Mouse (Mus musculus): ENCODE measurements around the gene Gm6793. TPM values are rescaled to one million over a fixed set of nuclear protein-coding genes. Genes with fewer than 3 reads are reported as not detected.

Gm6793 gene
- total and polyA plus RNA-seq, 2 experiments from 2014 or later: 0.70 TPM; not detected in 1

GRCm38 (mm10) chr8:112010997-112011815 lies 3.6 kb downstream of the Gm6793 start, which contains the start of the genes Kars and Terf2ip:
Gene Kars (minus strand): TSS chr8:112011323.
Gene Terf2ip (plus strand): TSS chr8:112011398.
- Histone ChIP-seq H3K27ac (peak within 1 kb of the TSS; percentile 85), H3K9ac (replicated peaks; ENCODE audit: low read length) (peak within 1 kb of the TSS; percentile 88), H3K36me3 (ENCODE audit: insufficient read depth, low read length) (peaks cover 12% of the 10 kb centered on the region), H3K4me2 (ENCODE audit: low read depth, low read length) (peak within 1 kb of the TSS; percentile 86), H3K4me3 (ENCODE audit: low read length) (peak within 1 kb of the TSS; percentile 91), H3K27me3 (ENCODE audit: insufficient read depth, low read length) (no peaks in the 10 kb centered on the region), H3K4me1 (ENCODE audit: insufficient read depth, low read length) (peaks cover 14% of the 10 kb centered on the region), H3K9me3 (ENCODE audit: low read length) (no peaks in the 10 kb centered on the region)
- DNase-seq (ENCODE audit: low spot score): peak; percentile 97
- ATAC-seq: peak; percentile 97
- TF ChIP-seq CTCF (IDR thresholded peaks at IDR 0.05; ENCODE audit: low read depth): 0 out of 2 replicates have a peak, but pooled peaks have one; percentile 3
- under 1% methylated on average over 61 of the region's 61 CpGs for WGBS

- no peak for TF ChIP-seq CTCF (IDR thresholded peaks at IDR 0.05; ENCODE audit: low read depth)
- ATAC-seq: no peak
- no peak for DNase-seq (ENCODE audit: low spot score)
- Histone ChIP-seq H3K36me3 (ENCODE audit: insufficient read depth, low read length) (peaks cover 2% of the 10 kb centered on the region; the same call in 1 of the 2 replicates), H3K9ac (replicated peaks; ENCODE audit: low read length) (no peak overlapping the region), H3K4me3 (ENCODE audit: low read length) (no peak overlapping the region), H3K9me3 (ENCODE audit: low read length) (no peaks in the 10 kb centered on the region), H3K27me3 (ENCODE audit: insufficient read depth, low read length) (no peaks in the 10 kb centered on the region), H3K4me2 (ENCODE audit: low read depth, low read length) (no peak overlapping the region), H3K4me1 (ENCODE audit: insufficient read depth, low read length) (peaks cover 14% of the 10 kb centered on the region), H3K27ac (no peak overlapping the region)
- 91% methylated on average over 7 of the region's 7 CpGs for WGBS
These were observed 5.3 kb downstream of the Gm6793 start for GRCm38 (mm10) chr8:112009558-112009957.

GRCm38 (mm10) chr8:112007669-112008068 lies 7.2 kb downstream of the Gm6793 start:
- H3K36me3 ChIP-seq (ENCODE audit: insufficient read depth, low read length): peaks cover 15% of the 10 kb centered on the region
- ATAC-seq (no peak), DNase-seq (ENCODE audit: low spot score) (no peak)
- over 99% methylated on average over 2 of the region's 2 CpGs for WGBS
- no peak for TF ChIP-seq CTCF (IDR thresholded peaks at IDR 0.05; ENCODE audit: low read depth)
- H3K4me2 ChIP-seq (ENCODE audit: low read depth, low read length): no peak overlapping the region
- H3K9me3 ChIP-seq (ENCODE audit: low read length): no peaks in the 10 kb centered on the region
- no peaks in the 10 kb centered on the region for H3K27me3 ChIP-seq (ENCODE audit: insufficient read depth, low read length)
- H3K27ac ChIP-seq: no peak overlapping the region
- peaks cover 7% of the 10 kb centered on the region for H3K4me1 ChIP-seq (ENCODE audit: insufficient read depth, low read length)
- H3K4me3 ChIP-seq (ENCODE audit: low read length): no peak overlapping the region
- H3K9ac ChIP-seq (replicated peaks; ENCODE audit: low read length): no peak overlapping the region

GRCm38 (mm10) chr8:112005601-112006000 lies 9.2 kb downstream of the Gm6793 start:
- ATAC-seq: no peak

GRCm38 (mm10) chr8:112004754-112005153 lies 10.1 kb downstream of the Gm6793 start:
- Histone ChIP-seq H3K9me3 (ENCODE audit: low read length) (no peaks in the 10 kb centered on the region), H3K27ac (no peak overlapping the region), H3K36me3 (ENCODE audit: insufficient read depth, low read length) (peaks cover 44% of the 10 kb centered on the region), H3K4me2 (ENCODE audit: low read depth, low read length) (no peak overlapping the region), H3K4me3 (ENCODE audit: low read length) (no peak overlapping the region), H3K27me3 (ENCODE audit: insufficient read depth, low read length) (no peaks in the 10 kb centered on the region), H3K9ac (replicated peaks; ENCODE audit: low read length) (no peak overlapping the region), H3K4me1 (ENCODE audit: insufficient read depth, low read length) (no peaks in the 10 kb centered on the region)
- DNase-seq (ENCODE audit: low spot score): no peak
- ATAC-seq: no peak
- no peak for TF ChIP-seq CTCF (IDR thresholded peaks at IDR 0.05; ENCODE audit: low read depth)

More at GRCm38 (mm10) chr8:112005601-112006000, 9.2 kb downstream of the Gm6793 start:
- H3K9me3 ChIP-seq (ENCODE audit: low read length): no peaks in the 10 kb centered on the region
- no peaks in the 10 kb centered on the region for H3K27me3 ChIP-seq (ENCODE audit: insufficient read depth, low read length)
- no peak overlapping the region for H3K4me2 ChIP-seq (ENCODE audit: low read depth, low read length)
- peaks cover 5% of the 10 kb centered on the region for H3K4me1 ChIP-seq (ENCODE audit: insufficient read depth, low read length)
- no peak overlapping the region for H3K9ac ChIP-seq (replicated peaks; ENCODE audit: low read length)
- 97% methylated on average over 6 of the region's 6 CpGs for WGBS
- H3K27ac ChIP-seq: no peak overlapping the region
- TF ChIP-seq CTCF (IDR thresholded peaks at IDR 0.05; ENCODE audit: low read depth): no peak
- no peak overlapping the region for H3K4me3 ChIP-seq (ENCODE audit: low read length)
- H3K36me3 ChIP-seq (ENCODE audit: insufficient read depth, low read length): peaks cover 36% of the 10 kb centered on the region
- no peak for DNase-seq (ENCODE audit: low spot score)

GRCm38 (mm10) chr8:111992703-111993039 lies 22.2 kb downstream of the Gm6793 start:
- Histone ChIP-seq H3K36me3 (ENCODE audit: insufficient read depth, low read length) (peaks cover 47% of the 10 kb centered on the region), H3K9ac (replicated peaks; ENCODE audit: low read length) (no peak overlapping the region), H3K9me3 (ENCODE audit: low read length) (no peaks in the 10 kb centered on the region), H3K27me3 (ENCODE audit: insufficient read depth, low read length) (no peaks in the 10 kb centered on the region), H3K27ac (no peak overlapping the region), H3K4me3 (ENCODE audit: low read length) (no peak overlapping the region; the same call in 1 of the 2 replicates), H3K4me2 (ENCODE audit: low read depth, low read length) (peak overlapping the region; percentile 92; the same call in 1 of the 2 replicates), H3K4me1 (ENCODE audit: insufficient read depth, low read length) (no peaks in the 10 kb centered on the region)
- ATAC-seq: no peak
- no peak for TF ChIP-seq CTCF (IDR thresholded peaks at IDR 0.05; ENCODE audit: low read depth)
- no peak for DNase-seq (ENCODE audit: low spot score)
- 69% methylated on average over 3 of the region's 3 CpGs for WGBS
